Mouse (Mus musculus): Measurements from ENCODE around the gene Gm10271.

- TF ChIP-seq CTCF (IDR thresholded peaks at IDR 0.05) (no peak), EP300 (IDR thresholded peaks at IDR 0.05) (no peak)
These were observed 3.7 kb downstream of the Gm10271 start for GRCm38 (mm10) chr10:116968741-116969140.

All from lung, postnatal 0 days (tissue).